Mouse (Mus musculus) heart, postnatal 10 days (tissue): Measurements from ENCODE around the gene Nr3c2. TPM values are rescaled to one million over a fixed set of nuclear protein-coding genes. Genes with fewer than 3 reads are reported as not detected.

Experiments
- DNase-seq, 2 experiments: peaks; one replicate each; pipeline ENCODE4 v3.0.0; 2021
- intact Hi-C: fragments of 180-260 bp; cut with DNase I; formaldehyde crosslinking; loops from one replicate; pipeline ENCODE4 v1.15.1; 2025
- total RNA-seq, 2 experiments: library from RNA; stranded (reverse); gene quantifications; 2 replicates each; pipeline ENCODE4 v1.2.3; 2021

Gene Nr3c2
- total RNA-seq, 2 experiments from 2014 or later: 8.6 to 12.7 TPM

GRCm38 (mm10) chr8:76965046-76965445, 65.8 kb downstream of the Nr3c2 start:
- intact Hi-C loops: no loop called here
- no peak for DNase-seq

GRCm38 (mm10) chr8:76971187-76971586, 71.9 kb downstream of the Nr3c2 start:
- no peak for DNase-seq
- intact Hi-C loops: no loop called here

- DNase-seq: peak; percentile 65 to 70
- intact Hi-C loops: loop anchor here (2.0 kb wide), 1 partner anchor 71 kb away; no protein-coding TSS in a partner anchor
Measured at GRCm38 (mm10) chr8:76971761-76972404, 72.6 kb downstream of the Nr3c2 start.

GRCm38 (mm10) chr8:76972947-76973552, 73.8 kb downstream of the Nr3c2 start:
- peak; percentile 47 to 63 for DNase-seq
- intact Hi-C loops: loop anchor here (2.0 kb wide), 1 partner anchor 72 kb away; no protein-coding TSS in a partner anchor

- DNase-seq: no peak
- intact Hi-C loops: no loop called here
Measured at GRCm38 (mm10) chr8:76977907-76978306, 78.7 kb downstream of the Nr3c2 start.

- peak; percentile 23 to 30 for DNase-seq
- intact Hi-C loops: no loop called here
Measured at GRCm38 (mm10) chr8:76984082-76984481, 84.8 kb downstream of the Nr3c2 start.

- intact Hi-C loops: no loop called here
- DNase-seq: peak in 1 of 2 experiments; percentile 12
Measured at GRCm38 (mm10) chr8:76984851-76985250, 85.6 kb downstream of the Nr3c2 start.

- no peak for DNase-seq
Measured at GRCm38 (mm10) chr8:76987876-76988275, 88.6 kb downstream of the Nr3c2 start.

GRCm38 (mm10) chr8:76998276-76998675, 99.0 kb downstream of the Nr3c2 start:
- intact Hi-C loops: no loop called here
- no peak for DNase-seq

More at GRCm38 (mm10) chr8:76987876-76988275, 88.6 kb downstream of the Nr3c2 start:
- intact Hi-C loops: no loop called here

- intact Hi-C loops: no loop called here
- DNase-seq: peak; percentile 46 to 53
Measured at GRCm38 (mm10) chr8:77009425-77009824, 110.2 kb downstream of the Nr3c2 start.

GRCm38 (mm10) chr8:77011985-77012384, 112.7 kb downstream of the Nr3c2 start:
- DNase-seq: no peak
- intact Hi-C loops: no loop called here

- peak; percentile 34 to 38 for DNase-seq
- intact Hi-C loops: no loop called here
Measured at GRCm38 (mm10) chr8:77012641-77013040, 113.4 kb downstream of the Nr3c2 start.

- no peak for DNase-seq
- intact Hi-C loops: no loop called here
Measured at GRCm38 (mm10) chr8:77016713-77017112, 117.5 kb downstream of the Nr3c2 start.

- intact Hi-C loops: no loop called here
- no peak for DNase-seq
Measured at GRCm38 (mm10) chr8:77023837-77024710, 124.8 kb downstream of the Nr3c2 start.

GRCm38 (mm10) chr8:77031213-77031612, 132.0 kb downstream of the Nr3c2 start:
- DNase-seq: peak; percentile 38 to 49

GRCm38 (mm10) chr8:77033706-77034464, 134.6 kb downstream of the Nr3c2 start:
- intact Hi-C loops: no loop called here
- no peak for DNase-seq

More at GRCm38 (mm10) chr8:77031213-77031612, 132.0 kb downstream of the Nr3c2 start:
- intact Hi-C loops: no loop called here

- intact Hi-C loops: no loop called here
- DNase-seq: no peak
Measured at GRCm38 (mm10) chr8:77034465-77034829, 135.2 kb downstream of the Nr3c2 start.

- no peak for DNase-seq
- intact Hi-C loops: no loop called here
Measured at GRCm38 (mm10) chr8:77041214-77041613, 142.0 kb downstream of the Nr3c2 start.

- peak; percentile 39 to 55 for DNase-seq
- intact Hi-C loops: loop anchor here (5.0 kb wide), 1 partner anchor 77 kb away; no protein-coding TSS in a partner anchor
Measured at GRCm38 (mm10) chr8:77044849-77045248, 145.6 kb downstream of the Nr3c2 start.

GRCm38 (mm10) chr8:77045711-77046110, 146.5 kb downstream of the Nr3c2 start:
- no peak for DNase-seq
- intact Hi-C loops: loop anchor here (5.0 kb wide), 1 partner anchor 77 kb away; no protein-coding TSS in a partner anchor
